Mouse (Mus musculus) forebrain, embryonic 11.5 days (tissue): ENCODE measurements at regions not wholly inside any gene's neighbourhood (a gene's known extent, or its start where the extent isn't known, plus 50 kb on each side); places are given as distances from the start of the nearest gene placed in this dataset.

Experiments
- ATAC-seq: fragments of 200-750 bp; cut with Nextera tagmentation; replicated peaks from 2 replicates; pipeline ENCODE4 v1.8.0; 2017; ENCODE audit warnings: moderate TSS enrichment; ENCODE audit not compliant: low FRiP score
- DNase-seq: peaks from one replicate; pipeline ENCODE4 v3.0.0-alpha.2; 2017; ENCODE audit warnings: low spot score
- H3K27ac ChIP-seq: fragments of 300-500 bp; sonication (generic); 2 replicates; pipeline ENCODE4 v1.5.1; 2014; ENCODE audit warnings: low read depth, low read length
- H3K27me3 ChIP-seq: fragments of 300-500 bp; sonication (generic); 2 replicates; pipeline ENCODE4 v1.6.1; 2014; ENCODE audit warnings: mild to moderate bottlenecking, low read length, mixed read lengths; ENCODE audit not compliant: control insufficient read depth, insufficient read depth
- H3K36me3 ChIP-seq: fragments of 300-500 bp; sonication (generic); 2 replicates; pipeline ENCODE4 v1.6.1; 2014; ENCODE audit warnings: mild to moderate bottlenecking, low read length, moderate library complexity, mixed read lengths; ENCODE audit not compliant: control insufficient read depth, insufficient read depth
- H3K4me1 ChIP-seq: fragments of 300-500 bp; sonication (generic); replicated peaks from 2 replicates; pipeline ENCODE4 v1.6.1; 2014; ENCODE audit warnings: low read length, mixed read lengths; ENCODE audit not compliant: control insufficient read depth, insufficient read depth
- H3K4me2 ChIP-seq: fragments of 300-500 bp; sonication (generic); 2 replicates; pipeline ENCODE4 v1.6.1; 2014; ENCODE audit warnings: low read depth, mild to moderate bottlenecking, low read length, moderate library complexity, mixed read lengths; ENCODE audit not compliant: severe bottlenecking
- H3K4me3 ChIP-seq: fragments of 300-500 bp; sonication (generic); 2 replicates; pipeline ENCODE4 v1.5.1; 2014; ENCODE audit warnings: low read depth, low read length
- H3K9ac ChIP-seq: fragments of 300-500 bp; sonication (generic); 2 replicates; pipeline ENCODE4 v1.6.1; 2014; ENCODE audit warnings: low read length
- H3K9me3 ChIP-seq: fragments of 300-500 bp; sonication (generic); 2 replicates; pipeline ENCODE4 v1.6.1; 2016; ENCODE audit warnings: low read length, mixed read lengths; ENCODE audit not compliant: control insufficient read depth
- WGBS: fragments of 180-500 bp; shearing (Covaris S2); extraction: QIAGEN DNeasy Blood & Tissue Kit; methylation state at CpG from one replicate; pipeline ENCODE4 v1.1.7; 2014; 5-methylcytosine and 5-hydroxymethylcytosine counted together

DNA sequence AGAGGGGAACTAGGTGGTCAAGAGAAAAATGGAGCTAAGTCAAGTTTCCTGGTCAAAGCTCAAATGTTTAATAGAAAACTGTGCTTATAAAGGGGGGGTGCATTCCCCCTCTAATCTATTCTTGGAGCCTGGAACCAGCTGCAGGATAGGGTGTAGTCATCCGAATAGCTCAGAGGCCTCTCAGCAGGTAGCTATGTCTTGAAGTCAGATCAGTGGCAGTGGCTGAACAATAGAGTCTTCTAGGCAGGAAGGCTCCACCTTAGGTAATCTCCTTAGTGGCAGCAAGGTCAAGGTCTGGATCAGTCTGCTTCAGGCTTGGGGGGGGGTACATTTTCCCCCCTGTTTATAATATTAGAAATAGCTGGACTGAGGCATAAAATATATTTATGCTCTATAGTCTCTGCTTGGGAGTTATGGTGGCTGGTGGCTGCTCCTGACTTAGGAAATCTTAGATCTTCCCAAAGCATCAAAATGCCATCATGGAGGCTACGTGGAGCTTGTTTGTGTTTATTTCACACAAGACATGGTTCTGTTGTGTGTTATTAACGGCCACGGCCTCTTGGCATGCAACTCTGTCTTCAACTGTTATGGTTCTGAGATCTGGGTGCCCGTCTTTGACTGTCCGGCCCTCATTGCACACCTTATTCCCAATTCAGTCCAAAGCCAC lies 1984.1 kb downstream of the Cntnap5b start:
- Histone ChIP-seq H3K36me3 (no peaks in the 10 kb centered on the region), H3K9ac (no peak overlapping the region), H3K9me3 (no peaks in the 10 kb centered on the region), H3K27ac (no peak overlapping the region), H3K4me1 (no peaks in the 10 kb centered on the region), H3K4me2 (0 out of 2 replicates have a peak overlapping the region, but pooled peaks have one; percentile 8), H3K4me3 (no peak overlapping the region), H3K27me3 (no peaks in the 10 kb centered on the region)
- DNase-seq: no peak
- peak; percentile 70 for ATAC-seq
- 18% methylated on average over 6 of the region's 6 CpGs for WGBS

DNA sequence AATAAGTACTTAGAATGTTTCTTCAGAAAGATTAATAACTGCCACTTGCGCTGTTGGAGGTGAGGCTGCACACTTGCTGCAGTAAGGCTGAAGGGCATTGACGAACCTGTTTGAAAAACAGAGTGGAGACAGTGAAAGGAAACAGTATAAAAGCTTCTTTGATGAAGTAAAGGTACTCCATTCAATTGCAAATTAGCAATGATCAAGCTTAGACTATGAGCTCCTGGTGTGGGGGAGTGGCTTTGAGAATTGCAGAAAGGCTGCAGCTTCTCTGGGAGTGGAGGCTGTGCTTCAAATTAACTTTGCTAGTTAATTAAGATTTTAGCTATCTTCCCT lies 1984.6 kb downstream of the Cntnap5b start:
- no peaks in the 10 kb centered on the region for H3K9me3 ChIP-seq
- H3K4me1 ChIP-seq: no peaks in the 10 kb centered on the region
- no peak overlapping the region for H3K4me3 ChIP-seq
- H3K9ac ChIP-seq: no peak overlapping the region
- H3K27ac ChIP-seq: no peak overlapping the region
- no peaks in the 10 kb centered on the region for H3K36me3 ChIP-seq
- H3K4me2 ChIP-seq: no peak overlapping the region
- ATAC-seq (peak; percentile 84), DNase-seq (no peak)
- 5% methylated on average over 2 of the region's 2 CpGs for WGBS
- H3K27me3 ChIP-seq: no peaks in the 10 kb centered on the region

DNA sequence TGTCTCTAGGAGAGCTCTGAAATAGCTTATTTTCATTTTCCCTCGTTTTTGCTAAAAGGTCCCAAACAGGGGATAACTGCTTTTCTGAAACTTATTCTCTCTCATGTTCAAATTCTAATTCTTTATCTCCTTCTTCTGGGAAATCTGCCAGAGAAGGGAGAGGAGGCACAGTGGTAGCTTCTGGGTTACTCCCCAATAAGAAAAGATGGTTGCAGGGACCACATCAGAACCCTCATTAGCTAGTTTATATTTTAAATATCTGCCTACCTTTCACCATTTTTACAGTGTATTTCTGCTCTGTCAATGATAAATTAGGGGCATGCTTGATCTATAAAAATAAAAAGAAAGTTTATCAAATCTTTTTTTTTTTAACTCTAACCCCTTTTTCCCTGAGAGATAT lies 2033.3 kb downstream of the Cntnap5b start:
- no peaks in the 10 kb centered on the region for H3K4me1 ChIP-seq
- no peak overlapping the region for H3K4me3 ChIP-seq
- H3K27me3 ChIP-seq: no peaks in the 10 kb centered on the region
- DNase-seq: no peak
- no peak overlapping the region for H3K9ac ChIP-seq
- H3K27ac ChIP-seq: no peak overlapping the region
- H3K4me2 ChIP-seq: no peak overlapping the region
- 61% methylated on average over 1 of the region's 1 CpGs for WGBS
- no peaks in the 10 kb centered on the region for H3K36me3 ChIP-seq
- ATAC-seq: no peak
- H3K9me3 ChIP-seq: no peaks in the 10 kb centered on the region
